Comparison of ENCODE assay signal across 9 mouse cellular contexts in the genomic region with DNA sequence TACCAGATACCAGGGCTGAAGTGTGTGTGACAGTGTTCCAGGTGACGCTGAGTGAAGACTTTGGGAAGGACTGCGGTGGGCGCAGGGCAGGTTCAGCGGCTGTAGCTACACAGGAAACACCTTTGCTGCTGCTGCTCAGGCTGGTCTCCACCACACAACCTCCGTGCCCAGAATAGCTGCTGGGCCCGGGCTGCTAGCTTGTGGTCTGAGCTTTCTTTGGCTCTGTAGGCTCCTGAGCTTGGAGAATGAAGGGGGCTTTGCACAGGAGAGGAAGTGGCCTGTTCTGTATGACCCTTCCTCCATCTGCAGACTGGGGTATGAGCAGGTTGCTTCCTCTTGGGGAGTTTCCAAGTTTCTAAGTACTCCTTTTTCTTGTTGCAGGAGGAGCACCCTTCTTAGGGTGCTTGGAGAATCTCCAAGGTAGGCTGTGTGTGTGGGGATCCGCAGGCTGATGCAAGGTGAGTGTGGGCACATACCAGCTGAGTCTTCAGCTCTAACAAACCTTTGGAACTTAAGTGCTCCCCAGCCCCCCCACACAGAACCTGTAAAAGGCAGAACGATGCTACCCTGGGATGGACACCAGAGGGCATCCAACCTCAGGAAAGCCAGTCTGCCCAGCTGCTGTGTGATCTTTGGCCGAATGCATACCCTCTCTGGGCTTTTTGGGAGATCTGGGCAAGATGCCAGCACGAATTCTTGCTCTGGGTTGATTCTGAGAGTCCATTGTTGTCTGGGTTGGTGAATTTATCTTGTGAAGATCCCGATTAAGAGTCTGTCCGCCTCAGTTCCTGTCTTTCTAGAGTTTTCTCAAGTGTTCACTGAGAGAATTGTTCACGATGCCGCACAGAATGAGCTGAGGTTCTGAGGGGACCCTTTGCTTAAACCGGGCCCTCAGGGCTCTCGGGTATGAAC.
A peak's percentile ranks its signal among the peaks of the same experiment; 100 is the strongest.
DNase-seq lines count a peak whose midpoint lies in the region; ATAC-seq lines count a peak whose summit lies in the region.
"Had no signal": no experiment of that assay in that cellular context is flagged by ENCODE, and none has a peak within 500 bp of the region (broad histone marks: within the 10 kb centered on the region; RNA-seq: fewer than 3 reads in every experiment).

No protein-coding gene starts in this region.

- ATAC-seq in forebrain, embryonic 16.5 days: no peak
- ATAC-seq in lung, embryonic 15.5 days (ENCODE audit: borderline replicate concordance, extremely low read depth, low FRiP score, low TSS enrichment): no peak

- peaks cover 64% of the 10 kb centered on the region for H3K4me1 ChIP-seq in forebrain, embryonic 10.5 days
- peaks cover 17% of the 10 kb centered on the region for H3K4me1 ChIP-seq in forebrain, embryonic 16.5 days (replicated peaks; ENCODE audit: control insufficient read depth, insufficient read depth, low read length)
- H3K4me1 ChIP-seq in lung, embryonic 15.5 days: peaks cover 31% of the 10 kb centered on the region
- peaks cover 43% of the 10 kb centered on the region for H3K4me1 ChIP-seq in limb, embryonic 10.5 days

- H3K27ac ChIP-seq in forebrain, embryonic 10.5 days: peak overlapping the region; percentile 92
- H3K27ac ChIP-seq in forebrain, embryonic 16.5 days (ENCODE audit: low read length): no peak overlapping the region
- peak overlapping the region; percentile 75 for H3K27ac ChIP-seq in lung, embryonic 15.5 days
- peak overlapping the region; percentile 90 for H3K27ac ChIP-seq in limb, embryonic 10.5 days

- no peak overlapping the region for H3K4me2 ChIP-seq in forebrain, embryonic 16.5 days (ENCODE audit: low read length)
- no peak overlapping the region for H3K4me2 ChIP-seq in lung, embryonic 15.5 days

- 83% methylated on average over 16 of the region's 16 CpGs for WGBS in forebrain, embryonic 10.5 days
- 67% methylated on average over 16 of the region's 16 CpGs for WGBS in forebrain, embryonic 16.5 days
- WGBS in lung, embryonic 15.5 days: 53% methylated on average over 16 of the region's 16 CpGs
- 86% methylated on average over 16 of the region's 16 CpGs for WGBS in limb, embryonic 10.5 days

- H3K36me3 ChIP-seq in forebrain, embryonic 10.5 days (replicated peaks): no peaks in the 10 kb centered on the region
- no peaks in the 10 kb centered on the region for H3K36me3 ChIP-seq in forebrain, embryonic 16.5 days (ENCODE audit: control insufficient read depth, insufficient read depth)
- H3K36me3 ChIP-seq in lung, embryonic 15.5 days: no peaks in the 10 kb centered on the region
- no peaks in the 10 kb centered on the region for H3K36me3 ChIP-seq in limb, embryonic 10.5 days

- no peak for DNase-seq in forebrain, embryonic 10.5 days (ENCODE audit: extremely low spot score, low spot score)
- no peak for DNase-seq in lung, postnatal 14 days
- no peak for DNase-seq in limb, embryonic 10.5 days (ENCODE audit: low spot score)
- peak; percentile 60 for DNase-seq in thymus, postnatal 25 days
- DNase-seq in kidney, adult 11 months: no peak
- DNase-seq in embryo, embryonic 9.5 days (ENCODE audit: extremely low spot score): no peak
- DNase-seq: adrenal gland, adult 8-10 months had no signal

- H3K9me3 ChIP-seq in forebrain, embryonic 10.5 days: no peaks in the 10 kb centered on the region
- H3K9me3 ChIP-seq in forebrain, embryonic 16.5 days (ENCODE audit: control insufficient read depth, low read length): no peaks in the 10 kb centered on the region
- H3K9me3 ChIP-seq in lung, embryonic 15.5 days: no peaks in the 10 kb centered on the region
- H3K9me3 ChIP-seq in limb, embryonic 10.5 days (replicated peaks): no peaks in the 10 kb centered on the region

- H3K4me3 ChIP-seq in forebrain, embryonic 10.5 days: no peak overlapping the region
- H3K4me3 ChIP-seq in forebrain, embryonic 16.5 days (replicated peaks; ENCODE audit: low read length): no peak overlapping the region
- no peak overlapping the region for H3K4me3 ChIP-seq in lung, embryonic 15.5 days
- no peak overlapping the region for H3K4me3 ChIP-seq in limb, embryonic 10.5 days

- no peaks in the 10 kb centered on the region; the same call in 1 of the 2 replicates for H3K27me3 ChIP-seq in forebrain, embryonic 10.5 days (ENCODE audit: poor library complexity, severe bottlenecking)
- no peaks in the 10 kb centered on the region for H3K27me3 ChIP-seq in forebrain, embryonic 16.5 days (replicated peaks; ENCODE audit: control insufficient read depth, insufficient read depth, low read length)
- H3K27me3 ChIP-seq in lung, embryonic 15.5 days: no peaks in the 10 kb centered on the region
- peaks cover 40% of the 10 kb centered on the region for H3K27me3 ChIP-seq in limb, embryonic 10.5 days (ENCODE audit: low read depth, poor library complexity, severe bottlenecking)

- H3K9ac ChIP-seq in forebrain, embryonic 16.5 days (replicated peaks; ENCODE audit: low read depth, low read length): no peak overlapping the region
- no peak overlapping the region for H3K9ac ChIP-seq in lung, embryonic 15.5 days
